Mouse (Mus musculus) liver, postnatal 0 days (tissue): ENCODE results near the gene Itsn1.

ENCODE experiments used
- CTCF ChIP-seq: sonication (generic); IDR thresholded peaks from 2 replicates; pipeline ENCODE4 v1.5.1; 2016; ENCODE audit warnings: antibody characterized with exemption, low read depth
- EP300 ChIP-seq: IDR thresholded peaks from 2 replicates; pipeline ENCODE4 v1.6.1; 2016; ENCODE audit warnings: antibody characterized with exemption, low read depth, mild to moderate bottlenecking

DNA sequence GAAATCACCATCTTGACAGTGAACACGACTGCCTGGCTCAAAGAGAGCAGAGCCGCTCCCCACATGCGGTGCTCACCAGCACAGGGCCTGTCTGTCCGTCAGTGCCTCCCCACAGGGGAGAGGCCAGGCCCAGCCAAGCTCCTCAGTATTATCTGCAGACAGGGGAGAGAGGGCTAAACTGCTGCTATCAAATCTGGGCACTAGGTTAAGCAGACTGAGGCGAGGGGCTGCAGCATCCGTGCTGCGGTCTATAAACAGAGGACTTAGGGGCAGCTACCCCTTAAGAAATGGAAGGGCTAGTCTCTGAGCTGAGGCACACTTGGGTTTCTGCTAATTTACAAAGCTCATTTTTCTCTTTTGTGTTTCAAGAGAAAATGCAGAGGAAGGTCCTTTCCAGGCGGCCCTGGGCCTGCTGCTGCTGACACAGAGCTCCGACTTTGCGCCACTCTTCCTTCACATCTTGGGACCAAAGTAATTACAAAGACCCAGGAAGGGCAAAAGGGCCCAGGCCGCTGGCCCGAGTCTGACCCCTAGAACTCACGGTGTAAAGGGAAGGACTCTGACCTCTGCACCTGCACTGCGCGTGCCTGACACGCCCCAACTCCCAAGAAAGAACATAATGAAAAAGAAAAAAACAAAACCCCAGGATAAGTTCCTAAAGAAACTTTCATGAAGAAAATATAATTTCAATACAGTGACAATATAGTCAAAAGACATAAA, 199.0 kb downstream of the Itsn1 start:
- TF ChIP-seq CTCF, result no peak
- TF ChIP-seq EP300, result no peak
